Mouse (Mus musculus): Measurements from ENCODE around the gene Ptpn18.

- TF ChIP-seq POLR2A (IDR thresholded peaks at IDR 0.05; ENCODE audit: insufficient read depth, low read depth, low read length): no peak
- TF ChIP-seq CTCF (IDR thresholded peaks at IDR 0.05): no peak
These were observed 4.8 kb downstream of the Ptpn18 start for GRCm38 (mm10) chr1:34464310-34464817.

All from heart, adult 2 months (tissue).